8 mouse cellular contexts compared by ENCODE assay signal in the genomic region with DNA sequence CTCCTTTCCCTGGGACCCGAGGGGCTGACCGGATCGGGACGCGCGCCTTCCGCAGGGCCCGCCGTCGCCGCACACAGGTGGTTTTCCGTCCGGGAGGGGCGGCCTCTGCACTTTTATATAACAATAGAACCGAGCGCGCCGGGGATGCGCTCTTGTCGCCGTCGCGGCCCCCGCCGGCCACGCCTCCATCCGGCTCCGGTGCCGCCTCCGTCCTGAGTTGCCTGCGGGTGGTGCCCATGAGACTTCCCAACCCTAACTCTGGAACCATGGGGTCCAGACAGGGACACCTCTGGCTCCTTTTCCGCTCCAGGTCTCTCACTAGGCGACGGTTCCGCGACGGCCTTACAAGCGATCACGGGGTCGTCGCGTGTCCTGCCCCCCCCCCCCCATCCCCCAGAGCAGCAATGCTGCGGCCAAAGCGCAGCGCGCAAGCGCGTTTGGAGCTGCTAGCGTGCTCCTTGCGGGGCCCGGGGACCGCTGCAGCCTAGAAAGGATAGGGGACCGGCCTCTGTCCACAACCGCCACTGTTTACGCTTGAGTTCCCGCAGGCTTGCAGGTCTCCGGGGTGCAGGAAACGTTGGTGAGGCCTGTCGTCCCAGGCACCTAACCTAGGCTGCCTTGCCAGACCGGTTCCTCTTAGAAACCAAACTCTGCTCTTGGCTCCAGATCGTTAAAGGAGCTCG. TPM values are rescaled to one million over a fixed set of nuclear protein-coding genes. Genes with fewer than 3 reads are reported as not detected.
DNase-seq lines count a peak whose midpoint lies in the region; ATAC-seq and TF ChIP-seq lines count a peak whose summit lies in the region.

No protein-coding gene starts in this region.

- 0% methylated on average over 62 of the region's 62 CpGs for WGBS in embryonic facial prominence, embryonic 10.5 days
- WGBS in heart, adult 2 months: under 1% methylated on average over 61 of the region's 62 CpGs
- 0% methylated on average over 46 of the region's 62 CpGs for WGBS in limb, embryonic 15.5 days
- 0% methylated on average over 52 of the region's 62 CpGs for WGBS in midbrain, embryonic 16.5 days

- peak overlapping the region; percentile 74 for H3K4me2 ChIP-seq in limb, embryonic 15.5 days
- peak overlapping the region; percentile 78 for H3K4me2 ChIP-seq in midbrain, embryonic 16.5 days (ENCODE audit: low read length)

- H3K4me1 ChIP-seq in embryonic facial prominence, embryonic 10.5 days: peaks cover 41% of the 10 kb centered on the region
- H3K4me1 ChIP-seq in heart, adult 2 months (ENCODE audit: control insufficient read depth, insufficient read depth, low read length): peaks cover 4% of the 10 kb centered on the region
- peaks cover 19% of the 10 kb centered on the region; the same call in 1 of the 2 replicates for H3K4me1 ChIP-seq in limb, embryonic 15.5 days
- H3K4me1 ChIP-seq in midbrain, embryonic 16.5 days (ENCODE audit: control insufficient read depth, insufficient read depth, low read length): peaks cover 27% of the 10 kb centered on the region

- peaks cover 14% of the 10 kb centered on the region for H3K36me3 ChIP-seq in embryonic facial prominence, embryonic 10.5 days (replicated peaks)
- H3K36me3 ChIP-seq in heart, adult 2 months (ENCODE audit: control insufficient read depth, insufficient read depth, low read length): peaks cover 3% of the 10 kb centered on the region
- H3K36me3 ChIP-seq in limb, embryonic 15.5 days: no peaks in the 10 kb centered on the region
- no peaks in the 10 kb centered on the region for H3K36me3 ChIP-seq in midbrain, embryonic 16.5 days (ENCODE audit: control insufficient read depth, insufficient read depth, low read length)

- TF ChIP-seq POLR2A in heart, adult 2 months (IDR thresholded peaks at IDR 0.05; ENCODE audit: insufficient read depth, low read depth, low read length): peak; percentile 69

- peak overlapping the region; percentile 99 for H3K27ac ChIP-seq in embryonic facial prominence, embryonic 10.5 days (replicated peaks)
- H3K27ac ChIP-seq in heart, adult 2 months: peak overlapping the region; percentile 99
- peak overlapping the region; percentile 97 for H3K27ac ChIP-seq in limb, embryonic 15.5 days
- H3K27ac ChIP-seq in midbrain, embryonic 16.5 days (ENCODE audit: low read length): peak overlapping the region; percentile 91

- no peaks in the 10 kb centered on the region for H3K9me3 ChIP-seq in embryonic facial prominence, embryonic 10.5 days
- H3K9me3 ChIP-seq in limb, embryonic 15.5 days: no peaks in the 10 kb centered on the region
- H3K9me3 ChIP-seq in midbrain, embryonic 16.5 days (replicated peaks; ENCODE audit: control insufficient read depth, low read length, poor library complexity, severe bottlenecking): no peaks in the 10 kb centered on the region

- DNase-seq in 3134 (ENCODE audit: extremely low read depth, insufficient read length, low spot score): peak; percentile 93
- DNase-seq in adrenal gland, adult 8-10 months: peak; percentile 89
- DNase-seq in embryonic facial prominence, embryonic 10.5 days (ENCODE audit: low spot score): peak; percentile 91
- peak; percentile 93 to 95 for DNase-seq in heart, adult 2 months
- DNase-seq in kidney, adult 8-10 months: peak; percentile 91 to 92
- DNase-seq in spleen, postnatal 10 days (ENCODE audit: low spot score in 2 of 2): peak; percentile 71 to 82

- intact Hi-C loops in heart, adult 2 months (cut with DNase I): loop anchor here (1.0 to 10.0 kb wide), 7 partner anchors 32 to 893 kb away; no protein-coding TSS in a partner anchor

- peak; percentile 57 for ATAC-seq in limb, embryonic 15.5 days (ENCODE audit: insufficient number of reproducible peaks, low FRiP score, low TSS enrichment, low read depth)
- peak; percentile 57 for ATAC-seq in midbrain, embryonic 16.5 days

- peak overlapping the region; percentile 96 for H3K9ac ChIP-seq in heart, adult 2 months (ENCODE audit: low read depth, low read length)
- peak overlapping the region; percentile 66 for H3K9ac ChIP-seq in limb, embryonic 15.5 days
- H3K9ac ChIP-seq in midbrain, embryonic 16.5 days (ENCODE audit: low read depth, low read length): peak overlapping the region; percentile 85

- H3K27me3 ChIP-seq in embryonic facial prominence, embryonic 10.5 days (replicated peaks; ENCODE audit: low read depth, poor library complexity, severe bottlenecking): no peaks in the 10 kb centered on the region
- no peaks in the 10 kb centered on the region for H3K27me3 ChIP-seq in heart, adult 2 months (ENCODE audit: control insufficient read depth, insufficient read depth, low read length)
- no peaks in the 10 kb centered on the region for H3K27me3 ChIP-seq in limb, embryonic 15.5 days
- H3K27me3 ChIP-seq in midbrain, embryonic 16.5 days (ENCODE audit: control insufficient read depth, insufficient read depth, low read depth, low read length): no peaks in the 10 kb centered on the region

- H3K4me3 ChIP-seq in embryonic facial prominence, embryonic 10.5 days: peak overlapping the region; percentile 87
- peak overlapping the region; percentile 80 for H3K4me3 ChIP-seq in heart, adult 2 months
- H3K4me3 ChIP-seq in limb, embryonic 15.5 days: peak overlapping the region; percentile 70
- peak overlapping the region; percentile 74 for H3K4me3 ChIP-seq in midbrain, embryonic 16.5 days (ENCODE audit: low read depth, low read length)

- 0 out of 2 replicates have a peak, but pooled peaks cover 1% of the 10 kb centered on the region for H3K79me2 ChIP-seq in heart, adult 2 months (replicated peaks; ENCODE audit: control insufficient read depth, insufficient read depth, low read length)

- 0 out of 2 replicates have a peak, but pooled peaks have one; percentile 27 for TF ChIP-seq EP300 in heart, adult 2 months (IDR thresholded peaks at IDR 0.05; ENCODE audit: insufficient read depth, low read depth, low read length)

- peak; percentile 23; the same call in 1 of the 2 replicates for TF ChIP-seq CTCF in heart, adult 2 months (IDR thresholded peaks at IDR 0.05)

RNA-seq across cellular contexts. Expression of gene Dusp6, which starts 1.3 kb away (rescaled TPM):
- total RNA-seq in adrenal gland, adult 8-10 months (2022): 100 to 1,000 TPM in 3 of 4 experiments, 10 to 100 TPM in 1; 88.6 to 238 (median 129) TPM
- polyA plus RNA-seq in embryonic facial prominence, embryonic 10.5 days (2016; fragmentation: Nextera tagmentation; extraction: Ambion mirVana): 122 and 131 TPM in 2 replicates
- total RNA-seq in heart, adult 2 months (2021): 10 to 100 TPM; 15.8 to 21.4 TPM
- 24.8 and 25.6 TPM in 2 replicates for polyA plus RNA-seq in heart, adult 2 months (2012; rRNA removed)
- polyA plus RNA-seq in limb, embryonic 15.5 days (2015; fragmentation: Nextera tagmentation; extraction: Ambion mirVana): 66.8 and 71.9 TPM in 2 replicates
- 28.7 and 32.9 TPM in 2 replicates for polyA plus RNA-seq in midbrain, embryonic 16.5 days (2015; fragmentation: Nextera tagmentation; extraction: Ambion mirVana)

Comparison
In these comparisons a context has a peak if more than half of its experiments do, and no peak if none do; other contexts are left out.
1. Peak in every context shown above with its lines: DNase-seq, ATAC-seq, H3K4me3 ChIP-seq and H3K27ac ChIP-seq.